Mouse (Mus musculus): ENCODE data around the gene Trmt1. TPM values are rescaled to one million over a fixed set of nuclear protein-coding genes. Genes with fewer than 3 reads are reported as not detected.

Trmt1 gene
- polyA plus RNA-seq, 1 experiment from 2014 or later = 56.1 TPM

DNA sequence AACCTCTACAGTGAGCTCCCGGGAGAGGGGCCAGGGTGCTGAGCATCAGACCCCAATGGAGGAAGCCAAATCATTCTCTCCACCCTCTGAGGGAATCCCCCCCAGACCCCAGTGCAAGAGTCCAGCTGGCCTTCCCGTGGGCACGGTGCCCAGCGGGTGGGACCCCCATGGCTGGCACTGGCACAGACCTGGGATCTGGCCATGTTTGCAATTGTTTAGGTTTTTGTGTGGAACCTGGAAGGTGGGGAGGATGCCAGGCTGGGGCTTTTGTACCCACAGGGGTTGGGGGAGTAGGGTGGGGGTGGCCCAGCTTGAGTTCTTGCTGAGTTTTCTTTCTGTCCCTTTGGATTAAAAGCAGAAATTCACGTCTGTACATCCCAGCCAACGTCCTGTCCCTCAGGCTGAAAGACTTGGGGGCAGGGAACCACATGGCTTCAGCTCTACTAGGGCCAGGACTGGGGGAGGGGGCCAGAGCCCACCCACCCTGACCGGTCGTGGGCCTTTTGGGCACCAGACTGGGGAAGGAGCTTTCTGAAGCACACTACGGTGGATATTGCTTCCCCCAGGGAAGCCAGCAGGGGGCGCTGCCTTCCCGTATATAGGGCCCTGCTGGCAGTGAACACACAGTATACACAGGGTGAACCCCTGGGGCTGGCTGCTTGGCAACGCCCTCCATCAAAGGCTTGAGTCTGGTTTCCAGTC, 22.8 kb downstream of the Trmt1 start:
- peak; percentile 96 for TF ChIP-seq CTCF (IDR thresholded peaks at IDR 0.05; ENCODE audit: low read depth)
- Histone ChIP-seq H3K4me3 (replicated peaks; ENCODE audit: low read depth, low read length) (no peak overlapping the region), H3K4me1 (replicated peaks; ENCODE audit: insufficient read depth, low read length) (peaks cover 63% of the 10 kb centered on the region), H3K4me2 (ENCODE audit: low read length) (no peak overlapping the region), H3K9ac (ENCODE audit: low read depth, low read length) (no peak overlapping the region), H3K27me3 (ENCODE audit: insufficient read depth, low read length) (peaks cover 23% of the 10 kb centered on the region; the same call in 1 of the 2 replicates), H3K36me3 (ENCODE audit: insufficient read depth, low read length) (no peaks in the 10 kb centered on the region), H3K9me3 (replicated peaks; ENCODE audit: low read length) (no peaks in the 10 kb centered on the region), H3K27ac (no peak overlapping the region)
- ATAC-seq (replicated peaks; ENCODE audit: low FRiP score, low read depth) = peak; percentile 48
- 18% methylated on average over 12 of the region's 12 CpGs for WGBS
- peak; percentile 90 for DNase-seq (ENCODE audit: low spot score)

DNA sequence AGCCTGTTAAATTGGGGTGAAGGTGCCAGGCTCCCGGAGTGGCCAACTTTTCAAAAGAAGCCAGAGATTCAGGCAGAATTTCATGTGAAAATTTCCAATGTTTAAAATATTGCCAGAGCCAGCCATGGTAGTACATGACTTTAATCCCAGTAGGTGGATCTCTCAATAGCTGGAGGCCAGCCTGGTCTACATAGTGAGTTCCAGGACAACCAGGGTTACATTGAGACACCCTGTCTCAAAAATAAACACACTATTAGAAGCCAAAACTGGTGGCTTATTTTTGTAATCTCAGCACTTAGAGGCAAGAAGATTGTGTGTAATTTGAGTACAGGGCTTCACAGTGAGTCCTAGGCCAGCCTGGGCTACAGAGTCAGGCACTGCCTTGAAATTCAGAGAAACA, 23.8 kb downstream of the Trmt1 start:
- Histone ChIP-seq H3K9me3 (replicated peaks; ENCODE audit: low read length) (no peaks in the 10 kb centered on the region), H3K36me3 (ENCODE audit: insufficient read depth, low read length) (no peaks in the 10 kb centered on the region), H3K4me2 (ENCODE audit: low read length) (no peak overlapping the region), H3K27me3 (ENCODE audit: insufficient read depth, low read length) (peaks cover 21% of the 10 kb centered on the region; the same call in 1 of the 2 replicates), H3K9ac (ENCODE audit: low read depth, low read length) (no peak overlapping the region), H3K4me1 (replicated peaks; ENCODE audit: insufficient read depth, low read length) (peaks cover 68% of the 10 kb centered on the region), H3K4me3 (replicated peaks; ENCODE audit: low read depth, low read length) (no peak overlapping the region), H3K27ac (no peak overlapping the region)
- no peak for TF ChIP-seq CTCF (IDR thresholded peaks at IDR 0.05; ENCODE audit: low read depth)
- ATAC-seq (replicated peaks; ENCODE audit: low FRiP score, low read depth) (no peak), DNase-seq (ENCODE audit: low spot score) (no peak)
- whole genome bisulfite sequencing = 97% methylated on average over 1 of the region's 1 CpGs

DNA sequence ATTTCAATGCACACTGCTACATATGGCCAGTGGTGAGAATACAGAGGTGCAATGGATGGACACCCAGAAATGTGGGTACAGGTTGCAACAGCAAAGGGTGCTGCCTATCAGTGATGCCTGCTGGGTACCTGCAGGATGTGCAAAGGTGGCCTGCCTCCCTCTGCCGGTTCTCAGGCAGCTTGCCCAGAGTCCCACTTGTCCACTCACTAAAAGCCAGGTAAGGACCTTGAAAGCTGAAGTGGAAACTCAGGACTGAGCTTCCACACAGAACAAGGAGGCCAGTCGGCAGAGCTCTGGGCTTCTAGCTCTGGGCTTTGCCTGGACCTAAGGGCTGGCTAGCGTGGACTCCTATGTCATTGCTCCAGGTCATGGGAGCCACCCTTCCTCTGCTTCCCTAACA, 25.2 kb downstream of the Trmt1 start:
- ATAC-seq (replicated peaks; ENCODE audit: low FRiP score, low read depth) (no peak), DNase-seq (ENCODE audit: low spot score) (no peak)
- no peaks in the 10 kb centered on the region for H3K9me3 ChIP-seq (replicated peaks; ENCODE audit: low read length)
- H3K4me1 ChIP-seq (replicated peaks; ENCODE audit: insufficient read depth, low read length) = peaks cover 71% of the 10 kb centered on the region
- H3K27ac ChIP-seq = peak overlapping the region; percentile 82; the same call in 1 of the 2 replicates
- 40% methylated on average over 3 of the region's 3 CpGs for WGBS
- H3K36me3 ChIP-seq (ENCODE audit: insufficient read depth, low read length) = no peaks in the 10 kb centered on the region
- no peak for TF ChIP-seq CTCF (IDR thresholded peaks at IDR 0.05; ENCODE audit: low read depth)
- no peak overlapping the region for H3K4me3 ChIP-seq (replicated peaks; ENCODE audit: low read depth, low read length)
- H3K4me2 ChIP-seq (ENCODE audit: low read length) = no peak overlapping the region
- no peak overlapping the region for H3K9ac ChIP-seq (ENCODE audit: low read depth, low read length)
- peaks cover 12% of the 10 kb centered on the region; the same call in 1 of the 2 replicates for H3K27me3 ChIP-seq (ENCODE audit: insufficient read depth, low read length)

DNA sequence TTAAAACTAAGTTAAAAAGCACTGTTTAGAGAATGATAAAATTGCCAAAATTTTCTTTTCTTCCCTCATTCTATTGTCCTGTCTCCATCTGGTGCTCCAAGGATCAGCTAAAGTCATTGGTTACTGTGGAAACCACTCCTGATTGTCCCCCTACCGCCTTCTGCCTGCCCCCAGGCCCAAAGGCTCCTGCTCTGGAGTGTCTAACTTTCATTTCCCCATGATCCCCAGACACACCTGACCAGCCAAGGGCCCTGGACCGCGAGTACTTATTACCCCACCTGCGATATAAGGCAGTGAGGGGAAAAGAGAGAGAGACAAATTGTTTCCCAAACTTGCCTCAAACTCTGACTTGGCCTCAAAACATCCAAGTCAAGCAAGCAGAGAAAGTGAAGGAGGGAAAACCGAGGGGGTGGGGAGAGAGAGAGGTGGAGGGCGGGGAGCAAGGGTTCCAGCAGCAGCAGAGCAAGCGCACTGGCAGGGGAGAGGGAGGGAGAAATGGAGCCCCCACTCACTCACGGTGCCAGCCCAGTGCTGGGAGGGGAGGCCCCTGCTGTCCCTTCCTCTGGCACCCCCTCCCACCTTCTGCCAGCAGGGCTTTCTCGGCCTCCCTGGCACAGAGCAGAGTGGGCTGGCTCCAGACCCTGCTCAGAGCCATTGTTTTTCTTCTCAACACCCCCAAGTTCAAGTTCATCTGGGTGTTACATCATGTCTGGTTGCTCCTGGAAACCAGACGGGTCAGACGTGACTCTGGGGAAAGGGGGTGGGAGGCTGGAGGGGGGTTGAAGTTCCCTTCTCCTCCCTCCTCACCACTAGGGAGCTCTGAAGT, 26.0 kb downstream of the Trmt1 start:
- Histone ChIP-seq H3K4me2 (ENCODE audit: low read length) (peak overlapping the region; percentile 34; the same call in 1 of the 2 replicates), H3K4me1 (replicated peaks; ENCODE audit: insufficient read depth, low read length) (peaks cover 63% of the 10 kb centered on the region), H3K27me3 (ENCODE audit: insufficient read depth, low read length) (peaks cover 8% of the 10 kb centered on the region; the same call in 1 of the 2 replicates), H3K4me3 (replicated peaks; ENCODE audit: low read depth, low read length) (no peak overlapping the region), H3K27ac (peak overlapping the region; percentile 82), H3K9me3 (replicated peaks; ENCODE audit: low read length) (no peaks in the 10 kb centered on the region), H3K9ac (ENCODE audit: low read depth, low read length) (no peak overlapping the region), H3K36me3 (ENCODE audit: insufficient read depth, low read length) (no peaks in the 10 kb centered on the region)
- no peak; the same call in 1 of the 2 replicates for TF ChIP-seq CTCF (IDR thresholded peaks at IDR 0.05; ENCODE audit: low read depth)
- WGBS = 12% methylated on average over 10 of the region's 11 CpGs
- ATAC-seq (replicated peaks; ENCODE audit: low FRiP score, low read depth) = peak; percentile 76
- DNase-seq (ENCODE audit: low spot score) = peak; percentile 85

DNA sequence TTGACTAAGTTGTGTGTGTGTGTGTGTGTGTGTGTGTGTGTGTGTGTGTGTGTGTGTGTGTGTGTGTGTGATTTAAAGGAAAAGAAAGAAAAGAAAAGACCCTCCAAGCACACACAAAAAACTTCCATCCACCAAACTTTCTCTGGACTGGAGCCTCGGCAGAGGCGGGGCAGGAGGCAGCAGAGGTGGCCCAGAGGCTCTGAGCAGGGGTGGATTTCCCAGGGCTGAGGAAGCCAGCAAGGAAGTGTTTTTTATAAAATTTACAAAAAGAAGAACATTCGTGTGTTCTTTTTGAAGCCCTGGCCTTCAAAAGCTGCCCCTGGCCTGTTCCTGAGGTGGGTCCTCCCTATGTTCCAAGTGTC, 26.6 kb downstream of the Trmt1 start:
- Histone ChIP-seq H3K36me3 (ENCODE audit: insufficient read depth, low read length) (no peaks in the 10 kb centered on the region), H3K27ac (peak overlapping the region; percentile 82), H3K4me2 (ENCODE audit: low read length) (no peak overlapping the region), H3K9ac (ENCODE audit: low read depth, low read length) (no peak overlapping the region), H3K4me1 (replicated peaks; ENCODE audit: insufficient read depth, low read length) (peaks cover 57% of the 10 kb centered on the region), H3K27me3 (ENCODE audit: insufficient read depth, low read length) (peaks cover 5% of the 10 kb centered on the region; the same call in 1 of the 2 replicates), H3K4me3 (replicated peaks; ENCODE audit: low read depth, low read length) (no peak overlapping the region), H3K9me3 (replicated peaks; ENCODE audit: low read length) (no peaks in the 10 kb centered on the region)
- 16% methylated on average over 3 of the region's 3 CpGs for WGBS
- DNase-seq (ENCODE audit: low spot score) (peak; percentile 70), ATAC-seq (replicated peaks; ENCODE audit: low FRiP score, low read depth) (no peak)
- TF ChIP-seq CTCF (IDR thresholded peaks at IDR 0.05; ENCODE audit: low read depth) = no peak

DNA sequence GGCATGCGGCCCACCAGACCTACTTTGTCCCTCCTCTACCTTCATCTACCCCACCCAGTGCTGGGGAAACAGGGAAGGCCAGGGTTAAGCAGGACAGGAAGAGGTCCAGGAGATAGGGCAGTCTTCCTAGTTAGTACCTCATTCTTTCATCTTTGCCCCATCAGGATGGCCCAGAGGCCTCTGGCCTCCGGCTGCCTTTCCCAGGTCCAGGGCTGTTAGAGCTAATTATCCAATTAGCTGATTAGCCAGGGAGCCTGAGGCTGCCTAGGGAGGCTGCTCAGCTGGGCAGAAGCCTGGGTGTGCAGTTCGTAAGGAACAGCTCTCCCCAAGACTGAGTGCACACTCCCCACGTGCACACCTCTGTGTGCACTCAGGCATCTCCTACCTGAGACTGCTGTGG, 27.3 kb downstream of the Trmt1 start:
- Histone ChIP-seq H3K27ac (peak overlapping the region; percentile 82), H3K9me3 (replicated peaks; ENCODE audit: low read length) (no peaks in the 10 kb centered on the region), H3K4me3 (replicated peaks; ENCODE audit: low read depth, low read length) (no peak overlapping the region), H3K4me1 (replicated peaks; ENCODE audit: insufficient read depth, low read length) (peaks cover 52% of the 10 kb centered on the region), H3K4me2 (ENCODE audit: low read length) (no peak overlapping the region), H3K9ac (ENCODE audit: low read depth, low read length) (no peak overlapping the region), H3K27me3 (ENCODE audit: insufficient read depth, low read length) (no peaks in the 10 kb centered on the region), H3K36me3 (ENCODE audit: insufficient read depth, low read length) (no peaks in the 10 kb centered on the region)
- no peak for DNase-seq (ENCODE audit: low spot score)
- WGBS = 43% methylated on average over 4 of the region's 4 CpGs
- ATAC-seq (replicated peaks; ENCODE audit: low FRiP score, low read depth) = 0 out of 2 replicates have a peak, but pooled peaks have one; percentile 1
- no peak for TF ChIP-seq CTCF (IDR thresholded peaks at IDR 0.05; ENCODE audit: low read depth)
